Mouse (Mus musculus) liver, embryonic 18 days (tissue): ENCODE results near the gene Ppp3r2. TPM values are rescaled to one million over a fixed set of nuclear protein-coding genes. Genes with fewer than 3 reads are reported as not detected.

Experiments
- polyA plus RNA-seq: library from polyadenylated mRNA; depleted of rRNA; stranded (reverse); fragments of >200 nt; gene quantifications from 2 replicates; pipeline ENCODE4 v1.2.3, GENCODE M21; 2012; rRNA removed

Gene Ppp3r2
- not detected in 2 replicates for polyA plus RNA-seq

DNA sequence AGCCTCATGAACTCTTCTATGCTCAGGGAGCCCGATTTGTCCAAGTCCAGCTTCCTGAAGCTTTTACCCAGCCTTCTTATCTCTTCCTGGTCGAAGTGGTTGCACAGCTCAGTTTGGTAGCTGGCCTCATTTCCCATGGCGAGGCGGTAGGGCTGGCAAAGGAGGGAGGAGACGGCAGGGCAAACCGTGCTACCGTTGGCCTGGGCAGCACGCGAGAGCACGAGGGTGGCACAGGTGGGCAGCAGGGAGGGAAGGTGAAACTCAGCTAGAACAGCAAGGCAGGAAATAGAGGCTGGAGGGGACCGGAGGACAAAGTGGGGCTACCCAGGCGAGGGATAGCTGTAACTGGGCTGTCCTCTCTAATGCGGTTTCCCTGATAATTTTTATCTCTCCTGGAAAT, at the start of gene Ppp3r2:
Gene Ppp3r2 (minus strand): TSS at position 213 of the 400 bp plus-strand sequence.

DNA sequence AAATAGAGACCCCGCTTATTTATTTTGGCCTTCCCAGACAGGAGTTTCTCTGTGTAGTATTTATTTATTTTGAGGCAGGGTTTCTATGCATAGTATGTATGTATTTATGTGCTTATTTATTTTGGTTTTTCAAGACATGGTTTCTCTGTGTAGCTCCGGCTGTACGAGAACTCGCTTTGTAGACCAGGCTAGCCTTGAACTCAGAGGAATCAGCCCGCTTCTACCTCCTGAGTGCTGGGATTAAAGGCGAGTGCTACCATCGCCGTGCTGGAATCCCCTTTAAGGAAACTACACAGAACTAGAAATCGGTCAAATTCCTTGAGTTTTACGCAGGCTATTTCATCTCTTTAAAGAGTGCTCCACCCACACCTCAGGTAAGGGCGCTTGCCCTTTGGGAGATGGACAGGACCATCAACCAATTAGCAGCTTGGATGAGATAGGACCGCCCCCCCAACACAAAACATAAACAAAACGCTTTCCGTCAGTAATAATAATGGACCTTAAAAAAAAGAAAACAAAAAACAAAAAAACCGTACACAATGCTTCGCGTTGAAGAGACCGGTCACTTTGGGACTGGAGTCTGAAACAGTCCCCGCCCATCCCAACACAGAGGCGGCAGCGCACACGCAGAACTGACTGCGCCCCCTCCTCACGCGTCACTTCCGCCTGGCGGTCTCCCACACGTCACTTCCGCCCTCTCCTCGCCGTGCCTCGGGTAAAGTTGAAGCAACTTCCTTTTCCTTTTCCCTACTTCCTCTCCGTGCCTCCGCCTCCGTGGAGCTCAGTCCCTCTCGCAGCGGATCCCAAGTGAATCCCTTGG, 50.3 kb downstream of the Ppp3r2 start, which contains the start of gene Rnf20:
Gene Rnf20 (plus strand): TSS at position 688 of the 820 bp plus-strand sequence.

Other genes with a start within 250 kb of the Ppp3r2 start
- gene Acnat1, start 208.1 kb downstream of the Ppp3r2 start, polyA plus RNA-seq, result 8.8 and 10.5 TPM in 2 replicates
- gene Baat, start 175.5 kb downstream of the Ppp3r2 start, polyA plus RNA-seq, result 6.3 and 11.9 TPM in 2 replicates
- 28.9 and 29.5 TPM in 2 replicates for gene Mrpl50, start 160.9 kb downstream of the Ppp3r2 start, polyA plus RNA-seq
- gene Zfp189, start 160.8 kb downstream of the Ppp3r2 start, polyA plus RNA-seq, result 1.7 and 1.8 TPM in 2 replicates
- 895 and 929 TPM in 2 replicates for gene Aldob, start 132.5 kb downstream of the Ppp3r2 start, polyA plus RNA-seq
- gene Tmem246, start 84.1 kb downstream of the Ppp3r2 start, polyA plus RNA-seq, result 2.8 and 3.3 TPM in 2 replicates
- gene Rnf20, start 50.0 kb downstream of the Ppp3r2 start, polyA plus RNA-seq, result 11.6 and 13.4 TPM in 2 replicates
- under 0.01 TPM in 2 replicates for gene Grin3a, start 163.7 kb upstream of the Ppp3r2 start, polyA plus RNA-seq